Mouse (Mus musculus) myocyte (in vitro differentiated cells): Measurements from ENCODE around the gene Stard10.

Source experiments
- CEBPB ChIP-seq: IDR thresholded peaks from 2 replicates; pipeline ENCODE4 v1.6.1; 2011; ENCODE audit warnings: mild to moderate bottlenecking, moderate library complexity; ENCODE audit not compliant: poor library complexity, insufficient read depth, severe bottlenecking
- E2F4 ChIP-seq: IDR thresholded peaks from one replicate; pipeline ENCODE4 v1.6.1; 2011; ENCODE audit warnings: mild to moderate bottlenecking, control low read depth, moderate library complexity; ENCODE audit not compliant: insufficient read depth
- MAX ChIP-seq: IDR thresholded peaks from one replicate; pipeline ENCODE4 v1.6.1; 2011; ENCODE audit warnings: low read depth, mild to moderate bottlenecking, control low read depth
- MYOD1 ChIP-seq, 3 experiments: IDR thresholded peaks; one replicate each; pipeline ENCODE4 v1.6.1; 2011; ENCODE audit warnings: control low read depth in 2 of 3, low read depth in 2 of 3, mild to moderate bottlenecking in 2 of 3, moderate library complexity in 1 of 3; ENCODE audit not compliant: insufficient read length in 2 of 3, control insufficient read depth in 1 of 3
- MYOG ChIP-seq, 3 experiments: IDR thresholded peaks; one replicate each; pipeline ENCODE4 v1.6.1; 2011; ENCODE audit warnings: control low read depth in 2 of 3, low read depth in 2 of 3, mild to moderate bottlenecking in 2 of 3; ENCODE audit not compliant: insufficient read length in 2 of 3, control insufficient read depth in 1 of 3, insufficient read depth in 1 of 3
- POLR2A ChIP-seq: IDR thresholded peaks from one replicate; pipeline ENCODE4 v1.6.1; 2011; ENCODE audit warnings: low read depth, mild to moderate bottlenecking, control low read depth, moderate library complexity; ENCODE audit not compliant: insufficient read length
- POLR2AphosphoS2 ChIP-seq: IDR thresholded peaks from one replicate; pipeline ENCODE4 v1.6.1; 2011; ENCODE audit warnings: low read depth, control low read depth; ENCODE audit not compliant: insufficient read length
- REST ChIP-seq: IDR thresholded peaks from one replicate; pipeline ENCODE4 v1.6.1; 2011; ENCODE audit warnings: mild to moderate bottlenecking, control low read depth, moderate library complexity; ENCODE audit not compliant: insufficient read depth, insufficient read length
- SRF ChIP-seq: IDR thresholded peaks from one replicate; pipeline ENCODE4 v1.6.1; 2011; ENCODE audit warnings: low read depth; ENCODE audit not compliant: control insufficient read depth, insufficient read length
- TCF12 ChIP-seq: IDR thresholded peaks from one replicate; pipeline ENCODE4 v1.6.1; 2011; ENCODE audit warnings: mild to moderate bottlenecking, control low read depth; ENCODE audit not compliant: poor library complexity, insufficient read depth, severe bottlenecking
- TCF3 ChIP-seq: IDR thresholded peaks from one replicate; pipeline ENCODE4 v1.6.1; 2011; ENCODE audit warnings: low read depth, control low read depth; ENCODE audit not compliant: insufficient read length
- USF1 ChIP-seq: IDR thresholded peaks from one replicate; pipeline ENCODE4 v1.6.1; 2011; ENCODE audit warnings: low read depth, mild to moderate bottlenecking, control low read depth, moderate library complexity

DNA sequence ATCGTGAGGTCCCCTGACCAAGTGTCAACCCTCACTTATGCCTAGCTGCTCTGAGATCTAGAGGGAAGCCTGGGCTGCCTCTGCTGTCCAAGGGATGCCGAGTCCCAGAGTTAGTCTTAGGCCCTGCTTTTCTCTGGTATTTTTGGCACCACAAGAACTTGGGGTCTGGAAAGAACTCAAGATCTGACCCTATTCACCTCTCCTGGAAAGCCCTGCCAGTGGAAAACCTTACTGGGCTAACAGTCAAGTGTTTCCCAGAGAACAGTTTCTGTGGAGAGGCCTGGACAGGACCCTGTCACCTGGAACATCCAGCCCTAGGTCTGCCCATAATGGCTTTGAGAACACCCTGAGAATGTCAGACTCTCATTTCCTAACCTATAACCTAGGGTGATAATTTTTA, 30.1 kb downstream of the Stard10 start:
- no peak for TF ChIP-seq CEBPB
- no peak for TF ChIP-seq POLR2AphosphoS2
- TF ChIP-seq POLR2A, result no peak
- TF ChIP-seq REST, result no peak
- no peak for TF ChIP-seq MYOG (IDR thresholded peaks at IDR 0.05; ENCODE audit: control insufficient read depth in 1 of 3, insufficient read depth in 1 of 3, insufficient read length in 2 of 3, low read depth in 2 of 3)
- TF ChIP-seq MAX, result no peak
- TF ChIP-seq USF1, result no peak
- TF ChIP-seq TCF12, result no peak
- TF ChIP-seq E2F4, result no peak
- no peak for TF ChIP-seq TCF3
- no peak for TF ChIP-seq SRF
- TF ChIP-seq MYOD1 (IDR thresholded peaks at IDR 0.05; ENCODE audit: control insufficient read depth in 1 of 3, insufficient read length in 2 of 3, low read depth in 2 of 3), result no peak
